Mouse (Mus musculus): ENCODE measurements around the gene Ubash3b.

GRCm38 (mm10) chr9:41054166-41054565, 107.3 kb downstream of the Ubash3b start:
- no peak for TF ChIP-seq MAFK (IDR thresholded peaks at IDR 0.05; ENCODE audit: insufficient read depth, low read depth, low read length)
- TF ChIP-seq HCFC1 (IDR thresholded peaks at IDR 0.05; ENCODE audit: borderline replicate concordance, insufficient read depth, low read length) = no peak
- TF ChIP-seq ZC3H11A (IDR thresholded peaks at IDR 0.05; ENCODE audit: borderline replicate concordance, low read depth, low read length) = no peak
- TF ChIP-seq ZNF384 (IDR thresholded peaks at IDR 0.05; ENCODE audit: low read depth, low read length) = no peak
- no peak for TF ChIP-seq CHD2 (IDR thresholded peaks at IDR 0.05; ENCODE audit: low read depth, low read length)
